Mouse (Mus musculus) naive thymus-derived CD4-positive, alpha-beta T cell, adult 2 months (primary cell): ENCODE data around the gene 4930426L09Rik.

ENCODE experiments used
- DNase-seq: peaks from one replicate; pipeline ENCODE4 v3.0.0-alpha.2; 2011; ENCODE audit warnings: low read depth

The 4930426L09Rik gene

DNA sequence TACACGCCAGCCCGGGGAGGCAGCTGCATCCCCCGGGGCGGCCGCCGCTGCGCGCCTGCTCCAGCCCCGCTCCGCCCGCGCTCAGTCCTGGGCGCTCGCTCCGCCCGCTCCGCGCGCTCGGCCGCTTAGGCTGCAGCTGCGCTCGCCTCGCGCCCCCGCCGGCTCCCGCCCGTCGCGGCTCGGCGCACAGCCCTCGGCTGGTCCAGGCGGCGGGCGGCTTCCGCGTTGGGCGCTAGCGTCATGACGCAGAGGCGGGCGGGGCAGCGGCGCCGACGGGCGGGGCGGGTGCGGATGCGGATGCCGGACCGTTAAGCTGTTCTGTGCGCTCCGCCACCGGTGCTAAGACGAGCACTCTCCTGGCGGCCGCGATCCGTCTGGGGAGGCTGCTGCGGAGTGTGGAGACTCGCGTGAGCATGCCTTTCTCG is at the start of gene 4930426L09Rik, which contains the start of gene Pip4k2a:
Gene 4930426L09Rik, plus strand, starts transcription at position 290 of the 425 bp plus-strand sequence.
Gene Pip4k2a, minus strand, starts transcription at position 73 of the 425 bp plus-strand sequence.
- DNase-seq = peak; percentile 93

DNA sequence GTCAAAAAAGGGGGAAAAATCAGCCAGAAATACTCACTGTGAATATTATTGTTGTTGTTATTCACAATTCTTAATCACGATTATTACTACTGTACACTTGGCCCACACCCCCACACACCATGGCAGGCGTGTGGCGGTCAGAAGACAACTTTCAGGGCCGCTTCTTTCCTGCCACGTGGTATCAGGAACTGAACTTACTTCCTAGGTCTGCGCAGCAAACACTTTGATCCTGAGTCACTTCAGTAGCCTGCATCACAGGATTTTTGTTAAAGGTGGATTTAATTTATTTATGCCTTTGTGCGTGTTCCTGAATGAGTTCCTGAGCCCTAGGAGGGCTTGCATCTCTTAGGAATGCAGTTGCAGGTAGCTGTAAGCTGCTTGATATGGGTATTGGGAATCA is 49.4 kb upstream of the 4930426L09Rik start:
- no peak for DNase-seq

DNA sequence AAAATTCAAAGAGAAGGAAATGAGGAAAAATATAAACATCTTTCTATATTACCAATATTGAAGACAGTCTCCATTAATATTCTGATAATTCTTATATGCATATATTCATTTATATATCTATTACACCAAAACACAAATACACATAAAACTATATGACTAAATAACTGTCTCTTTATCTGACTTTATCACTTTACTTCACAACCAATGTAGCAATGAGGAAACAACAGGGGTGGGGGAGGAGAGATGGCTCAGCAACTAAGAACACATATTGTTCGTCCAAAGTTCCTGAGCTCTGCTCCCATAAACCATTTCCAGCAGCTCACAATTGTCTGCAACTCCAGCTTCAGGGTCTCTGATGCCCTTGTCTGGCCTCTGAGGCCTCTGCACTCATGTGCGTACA is 47.4 kb upstream of the 4930426L09Rik start:
- DNase-seq = peak; percentile 27

- peak; percentile 93 for DNase-seq
These were observed 46.0 kb upstream of the 4930426L09Rik start for GRCm38 (mm10) chr2:18952102-18952673.

DNA sequence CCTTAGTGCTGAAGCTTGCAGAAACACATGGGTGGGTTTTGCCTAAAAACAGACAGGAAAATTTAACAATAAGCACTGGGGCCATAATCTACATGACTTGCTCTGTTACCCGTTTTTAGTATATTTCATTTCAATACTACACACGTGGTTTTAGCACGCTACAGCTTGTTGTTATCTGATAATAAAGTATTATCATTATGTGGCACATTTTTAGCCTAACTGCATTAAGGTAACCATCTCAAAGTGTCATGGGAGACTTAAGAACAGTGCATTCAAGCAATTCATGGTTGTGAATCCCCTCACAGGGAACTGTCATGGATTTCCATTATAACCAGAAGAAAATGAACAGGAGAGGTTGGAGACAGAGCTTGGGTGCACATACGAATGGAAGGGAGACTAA is 43.7 kb upstream of the 4930426L09Rik start:
- no peak for DNase-seq

- peak; percentile 32 for DNase-seq
These were observed 43.1 kb upstream of the 4930426L09Rik start for GRCm38 (mm10) chr2:18955022-18955421.

DNA sequence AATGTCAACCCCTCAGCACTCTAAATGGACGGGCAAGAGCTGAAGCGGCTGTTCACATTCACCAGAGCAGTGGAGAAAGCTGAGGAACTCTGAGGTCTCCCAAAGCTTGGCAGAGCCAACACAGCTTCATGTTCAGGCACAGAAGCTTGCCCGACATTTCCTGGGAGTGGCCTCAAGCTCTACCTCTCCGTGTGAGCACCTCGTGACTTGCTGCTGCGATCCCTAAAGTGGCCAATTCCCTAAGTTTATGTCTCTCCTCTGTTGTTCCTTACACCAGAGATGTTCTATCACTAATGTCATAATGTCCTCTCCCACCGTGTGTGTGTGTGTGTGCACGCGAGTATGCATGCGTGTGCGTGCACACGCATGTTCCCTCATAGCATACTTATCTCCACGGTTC is 42.5 kb upstream of the 4930426L09Rik start:
- DNase-seq = peak; percentile 63

DNA sequence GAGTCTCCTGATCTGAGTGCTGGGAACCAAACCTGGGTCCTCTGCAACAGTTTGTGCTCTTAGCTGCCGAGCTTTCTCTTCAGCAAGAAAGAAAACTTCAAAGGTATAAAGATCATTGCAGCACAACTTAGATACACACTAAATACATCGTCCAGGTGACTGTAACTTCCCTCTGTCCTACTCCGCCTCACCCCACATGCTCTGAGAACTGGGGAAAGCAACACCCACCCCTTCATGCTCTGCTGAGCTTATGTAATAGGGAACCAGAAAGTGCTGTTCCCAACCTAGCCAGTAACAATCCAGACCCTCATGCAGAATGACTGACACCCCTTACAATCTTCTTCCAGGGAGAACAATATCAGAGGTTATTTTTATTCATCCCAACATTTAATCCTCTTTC is 41.7 kb upstream of the 4930426L09Rik start:
- peak; percentile 55 for DNase-seq

- DNase-seq = peak; percentile 58
These were observed 41.2 kb upstream of the 4930426L09Rik start for GRCm38 (mm10) chr2:18956945-18957344.

DNA sequence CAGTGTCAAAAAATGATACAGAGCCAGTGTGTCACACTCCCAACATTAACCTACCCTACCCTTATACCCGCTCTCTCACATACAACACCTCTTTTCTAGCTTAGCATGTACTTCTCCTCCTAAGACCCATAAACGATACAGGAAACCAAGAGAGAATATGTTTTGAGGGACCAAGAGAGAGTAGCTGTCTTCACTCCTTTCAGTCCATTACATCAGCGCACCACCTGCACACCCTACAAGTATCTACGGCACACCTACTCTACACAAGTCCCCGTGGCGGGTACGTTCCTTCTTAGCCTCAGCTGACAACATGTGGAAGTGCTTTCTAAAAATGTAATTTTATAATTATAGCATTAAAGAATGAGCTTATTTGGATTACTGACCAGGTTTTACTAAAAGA is 40.7 kb upstream of the 4930426L09Rik start:
- DNase-seq = peak; percentile 82

DNA sequence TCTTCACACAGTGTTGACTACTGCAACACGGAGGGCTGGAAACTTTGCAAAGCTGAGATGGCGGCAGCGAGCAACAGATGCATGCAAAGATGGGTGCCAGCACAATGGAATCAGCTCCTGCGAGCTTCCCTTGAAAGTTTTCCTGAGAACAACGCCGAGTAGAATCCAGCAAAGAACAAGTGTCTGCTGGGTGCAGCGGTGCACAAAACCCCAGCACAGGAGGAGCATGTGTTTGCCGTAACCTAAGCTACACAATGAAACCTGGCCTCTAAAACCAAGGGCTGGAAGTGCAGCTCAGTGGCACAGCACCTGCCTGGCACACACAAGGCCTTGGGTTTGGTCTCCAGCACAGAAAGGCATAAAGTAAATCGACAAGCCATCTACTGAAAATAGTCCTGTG is 40.1 kb upstream of the 4930426L09Rik start:
- DNase-seq = no peak

DNA sequence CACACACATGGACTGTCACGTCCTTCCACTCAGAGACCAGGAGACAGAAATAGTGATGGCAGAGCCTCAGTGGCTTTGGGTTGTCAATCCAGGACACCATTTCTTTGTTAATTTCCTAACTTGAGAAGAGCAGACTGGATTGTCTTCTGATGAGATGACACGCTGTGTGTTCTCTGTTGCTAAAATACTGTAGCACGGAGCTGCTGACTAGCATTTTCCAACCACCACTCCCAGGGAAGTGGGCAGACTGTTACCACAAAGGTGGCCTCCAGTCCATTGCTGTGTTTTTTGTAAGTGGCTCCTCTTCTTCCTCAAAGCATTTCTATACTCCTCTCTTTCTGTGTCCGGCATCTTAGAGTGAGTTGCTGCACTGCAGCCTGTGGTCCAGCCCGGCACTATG is 39.6 kb upstream of the 4930426L09Rik start:
- peak; percentile 79 for DNase-seq

- peak; percentile 87 for DNase-seq
These were observed 39.1 kb upstream of the 4930426L09Rik start for GRCm38 (mm10) chr2:18959008-18959407.

GRCm38 (mm10) chr2:18959558-18959957 is 38.6 kb upstream of the 4930426L09Rik start:
- DNase-seq = peak; percentile 63

- DNase-seq = peak; percentile 20
These were observed 37.7 kb upstream of the 4930426L09Rik start for GRCm38 (mm10) chr2:18960376-18960973.

- no peak for DNase-seq
These were observed 35.6 kb upstream of the 4930426L09Rik start for GRCm38 (mm10) chr2:18962502-18962901.

DNA sequence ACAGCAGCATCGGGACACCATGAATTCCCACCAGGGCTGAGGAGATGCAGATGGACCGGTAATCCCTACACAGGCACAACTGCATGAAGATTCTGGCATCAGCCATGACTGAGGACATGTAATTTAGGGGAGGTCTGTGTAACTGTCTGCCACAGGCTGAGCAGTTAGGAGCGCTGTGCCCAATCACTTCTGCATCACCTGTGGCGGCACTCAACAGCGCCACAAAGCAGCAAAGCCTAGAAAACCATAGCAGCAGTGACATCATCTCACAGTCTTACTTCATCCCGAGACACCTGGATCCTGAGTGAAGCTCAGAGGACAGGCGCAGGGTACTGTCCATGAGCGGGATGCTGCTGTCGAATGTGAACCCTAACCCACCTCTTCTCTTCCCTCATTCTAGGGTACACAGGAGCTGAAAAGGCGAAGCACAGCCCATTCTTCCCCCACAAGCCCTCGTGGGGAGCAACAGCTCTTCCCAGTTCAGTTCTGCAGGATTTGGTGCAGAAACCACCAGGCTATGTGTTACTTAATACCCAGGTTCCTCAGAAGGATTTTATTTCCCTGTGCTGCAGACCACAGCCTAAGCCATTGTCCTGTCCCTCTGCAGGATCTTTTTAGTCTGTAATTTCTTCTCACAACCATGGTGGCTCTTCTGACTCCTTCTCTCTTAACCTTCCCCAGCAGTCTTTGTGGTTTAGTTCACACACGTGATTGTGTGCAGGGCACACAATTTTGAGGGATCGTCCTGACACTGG is 34.7 kb upstream of the 4930426L09Rik start:
- DNase-seq = no peak

GRCm38 (mm10) chr2:18965108-18965507 is 33.0 kb upstream of the 4930426L09Rik start:
- no peak for DNase-seq

DNA sequence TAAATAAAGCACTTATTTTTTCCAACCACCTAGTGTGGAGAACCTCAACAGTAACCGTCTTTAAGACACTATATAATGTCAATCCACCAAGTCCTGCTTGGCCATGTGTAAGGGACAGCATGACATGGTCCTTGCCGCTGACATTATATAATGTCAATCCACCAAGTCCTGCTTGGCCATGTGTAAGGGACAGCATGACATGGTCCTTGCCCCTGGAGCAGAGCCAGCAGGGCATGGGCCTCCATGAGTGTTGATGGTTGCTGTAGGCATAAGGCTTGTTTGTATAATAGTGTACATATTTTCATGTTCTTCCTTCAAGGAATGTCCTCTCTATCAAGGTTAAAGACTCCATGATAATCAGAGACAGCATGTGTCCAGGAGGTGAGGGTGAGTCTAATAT is 32.2 kb upstream of the 4930426L09Rik start:
- DNase-seq = no peak

DNA sequence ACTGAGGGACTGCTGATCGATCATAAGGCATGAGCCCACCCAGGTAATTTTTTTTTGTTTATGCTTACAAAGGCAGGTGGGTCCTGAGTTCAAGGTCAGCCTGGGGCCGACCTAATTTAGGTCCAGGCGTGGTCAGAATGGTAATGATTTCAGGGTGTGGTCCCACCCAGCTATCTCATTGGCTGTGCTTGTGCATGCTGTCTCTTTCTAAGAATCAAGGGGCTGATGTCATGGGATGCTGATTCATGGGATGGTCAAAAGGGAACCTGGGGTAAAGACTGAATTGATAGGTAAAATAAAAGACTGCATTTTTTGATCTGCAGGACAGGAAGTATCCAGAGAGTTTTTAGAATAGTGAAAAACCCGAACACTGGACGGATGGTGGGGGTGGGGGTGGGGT is 31.6 kb upstream of the 4930426L09Rik start:
- no peak for DNase-seq

DNA sequence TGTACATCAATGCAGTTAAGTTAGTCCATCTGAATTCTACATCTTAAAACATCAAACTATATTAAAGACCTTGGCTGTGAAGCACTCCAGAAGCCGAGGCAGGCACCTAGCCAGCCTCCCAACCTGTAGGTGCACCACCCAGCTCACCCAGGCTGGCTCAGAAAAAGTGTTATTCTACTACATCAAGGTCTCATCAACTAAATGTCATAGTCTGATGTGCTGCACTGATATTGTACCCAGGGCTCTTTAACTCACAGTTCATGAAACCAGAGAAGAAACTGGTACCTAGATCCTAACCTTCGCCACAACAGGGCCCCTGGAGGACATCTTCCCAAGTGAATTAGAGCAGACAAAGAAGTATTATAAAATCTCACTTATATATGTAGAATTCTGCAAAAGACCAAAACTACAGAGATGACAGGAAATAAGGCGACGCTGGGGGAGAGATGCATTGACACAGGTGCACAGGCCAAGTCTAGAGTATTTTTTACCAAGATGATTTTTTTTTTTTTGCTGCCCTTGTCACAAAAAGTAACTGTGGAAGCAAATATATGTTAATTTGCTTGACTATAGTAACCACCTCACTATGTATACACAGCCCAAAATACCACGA is 30.6 kb upstream of the 4930426L09Rik start:
- DNase-seq = peak; percentile 56

DNA sequence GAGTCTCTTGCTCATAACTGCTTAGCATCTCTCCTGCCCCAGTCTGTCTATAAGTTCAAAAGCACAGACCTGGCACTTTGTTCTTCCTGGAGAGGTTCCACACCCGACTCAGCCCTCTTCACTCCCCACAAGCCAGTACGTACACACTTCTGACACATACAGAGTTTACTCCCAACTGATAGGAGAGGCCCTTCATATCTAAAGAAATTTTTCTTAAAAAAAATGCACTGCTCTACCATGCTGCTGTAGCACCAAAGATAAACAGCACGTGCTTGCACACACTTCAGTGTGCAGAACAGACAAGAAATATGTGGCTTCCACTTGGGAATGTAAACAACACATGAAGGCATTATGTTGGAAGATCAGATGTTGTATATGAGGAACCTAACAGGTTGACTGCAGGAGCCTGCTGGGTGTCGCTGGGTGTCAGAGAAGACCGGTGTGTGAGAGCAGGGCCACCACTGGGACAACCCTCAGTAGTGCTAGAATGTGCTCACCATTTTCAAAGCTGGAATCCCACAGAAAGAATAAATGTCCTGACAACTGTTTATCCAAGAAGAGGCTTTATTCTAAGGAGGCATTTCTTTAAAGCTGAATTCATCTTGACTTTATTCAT is 29.0 kb upstream of the 4930426L09Rik start:
- DNase-seq = peak; percentile 65
